Mouse (Mus musculus) G1E-ER4 (cell line): ENCODE results near the gene Rbfox1. TPM values are rescaled to one million over a fixed set of nuclear protein-coding genes. Genes with fewer than 3 reads are reported as not detected.

Source experiments
- GATA1 ChIP-seq: IDR thresholded peaks from one replicate; pipeline ENCODE4 v1.8.0; 2012; ENCODE audit warnings: low read length, inconsistent platforms
- polyA plus RNA-seq: library from polyadenylated mRNA; stranded (reverse); fragments of >175 nt; gene quantifications from 2 replicates; pipeline ENCODE4 v1.2.3, GENCODE M21; 2012

The Rbfox1 gene
- polyA plus RNA-seq, 1 experiment = not detected

- TF ChIP-seq GATA1 = no peak
Measured at GRCm38 (mm10) chr16:6791218-6791617, 906.1 kb downstream of the Rbfox1 start.

GRCm38 (mm10) chr16:6791655-6792054, 906.5 kb downstream of the Rbfox1 start:
- TF ChIP-seq GATA1 = no peak

GRCm38 (mm10) chr16:6806246-6806645, 921.1 kb downstream of the Rbfox1 start:
- no peak for TF ChIP-seq GATA1

GRCm38 (mm10) chr16:6807835-6808234, 922.7 kb downstream of the Rbfox1 start:
- no peak for TF ChIP-seq GATA1

GRCm38 (mm10) chr16:6813871-6814270, 928.7 kb downstream of the Rbfox1 start:
- TF ChIP-seq GATA1 = no peak

GRCm38 (mm10) chr16:6821741-6822140, 936.6 kb downstream of the Rbfox1 start:
- no peak for TF ChIP-seq GATA1

GRCm38 (mm10) chr16:6829892-6830524, 944.9 kb downstream of the Rbfox1 start:
- TF ChIP-seq GATA1 = no peak

- no peak for TF ChIP-seq GATA1
Measured at GRCm38 (mm10) chr16:6833486-6833885, 948.3 kb downstream of the Rbfox1 start.

GRCm38 (mm10) chr16:6835051-6835450, 949.9 kb downstream of the Rbfox1 start:
- TF ChIP-seq GATA1 = no peak

GRCm38 (mm10) chr16:6839299-6839995, 954.3 kb downstream of the Rbfox1 start:
- no peak for TF ChIP-seq GATA1

- TF ChIP-seq GATA1 = no peak
Measured at GRCm38 (mm10) chr16:6840007-6840406, 954.9 kb downstream of the Rbfox1 start.

- no peak for TF ChIP-seq GATA1
Measured at GRCm38 (mm10) chr16:6840461-6840860, 955.3 kb downstream of the Rbfox1 start.

- TF ChIP-seq GATA1 = no peak
Measured at GRCm38 (mm10) chr16:6842066-6842785, 957.1 kb downstream of the Rbfox1 start.

GRCm38 (mm10) chr16:6844659-6845058, 959.5 kb downstream of the Rbfox1 start:
- no peak for TF ChIP-seq GATA1

- no peak for TF ChIP-seq GATA1
Measured at GRCm38 (mm10) chr16:6851393-6851792, 966.2 kb downstream of the Rbfox1 start.

- TF ChIP-seq GATA1 = no peak
Measured at GRCm38 (mm10) chr16:6853796-6854195, 968.6 kb downstream of the Rbfox1 start.
